Mouse (Mus musculus) hindbrain, embryonic 13.5 days (tissue): ENCODE measurements at regions not wholly inside any gene's neighbourhood (a gene's known extent, or its start where the extent isn't known, plus 50 kb on each side); places are given as distances from the start of the nearest gene placed in this dataset.

Experiments used
- ATAC-seq: fragments of 200-750 bp; cut with Nextera tagmentation; 2 replicates; pipeline ENCODE4 v1.8.0; 2017; ENCODE audit warnings: moderate TSS enrichment; ENCODE audit not compliant: low FRiP score
- H3K27ac ChIP-seq: fragments of 300-500 bp; sonication (generic); 2 replicates; pipeline ENCODE4 v1.5.1; 2015; ENCODE audit warnings: inconsistent platforms, mild to moderate bottlenecking, moderate library complexity
- H3K27me3 ChIP-seq: fragments of 300-500 bp; sonication (generic); 2 replicates; pipeline ENCODE4 v1.6.1; 2015; ENCODE audit warnings: mild to moderate bottlenecking, inconsistent platforms
- H3K36me3 ChIP-seq: fragments of 300-500 bp; sonication (generic); 2 replicates; pipeline ENCODE4 v1.6.1; 2015; ENCODE audit warnings: mild to moderate bottlenecking, inconsistent platforms
- H3K4me1 ChIP-seq: fragments of 300-500 bp; sonication (generic); replicated peaks from 2 replicates; pipeline ENCODE4 v1.6.1; 2015; ENCODE audit warnings: inconsistent platforms
- H3K4me2 ChIP-seq: fragments of 300-500 bp; sonication (generic); 2 replicates; pipeline ENCODE4 v1.6.1; 2015; ENCODE audit warnings: inconsistent platforms, mild to moderate bottlenecking, moderate library complexity
- H3K4me3 ChIP-seq: fragments of 300-500 bp; sonication (generic); 2 replicates; pipeline ENCODE4 v1.5.1; 2015; ENCODE audit warnings: mild to moderate bottlenecking, inconsistent platforms
- H3K9ac ChIP-seq: fragments of 300-500 bp; sonication (generic); 2 replicates; pipeline ENCODE4 v1.6.1; 2015; ENCODE audit warnings: mild to moderate bottlenecking, inconsistent platforms
- H3K9me3 ChIP-seq: fragments of 300-500 bp; sonication (generic); 2 replicates; pipeline ENCODE4 v1.6.1; 2016; ENCODE audit warnings: inconsistent platforms
- WGBS: fragments of 180-500 bp; shearing (Covaris S2); methylation state at CpG from one replicate; pipeline ENCODE4 v1.1.7; 2015; 5-methylcytosine and 5-hydroxymethylcytosine counted together

DNA sequence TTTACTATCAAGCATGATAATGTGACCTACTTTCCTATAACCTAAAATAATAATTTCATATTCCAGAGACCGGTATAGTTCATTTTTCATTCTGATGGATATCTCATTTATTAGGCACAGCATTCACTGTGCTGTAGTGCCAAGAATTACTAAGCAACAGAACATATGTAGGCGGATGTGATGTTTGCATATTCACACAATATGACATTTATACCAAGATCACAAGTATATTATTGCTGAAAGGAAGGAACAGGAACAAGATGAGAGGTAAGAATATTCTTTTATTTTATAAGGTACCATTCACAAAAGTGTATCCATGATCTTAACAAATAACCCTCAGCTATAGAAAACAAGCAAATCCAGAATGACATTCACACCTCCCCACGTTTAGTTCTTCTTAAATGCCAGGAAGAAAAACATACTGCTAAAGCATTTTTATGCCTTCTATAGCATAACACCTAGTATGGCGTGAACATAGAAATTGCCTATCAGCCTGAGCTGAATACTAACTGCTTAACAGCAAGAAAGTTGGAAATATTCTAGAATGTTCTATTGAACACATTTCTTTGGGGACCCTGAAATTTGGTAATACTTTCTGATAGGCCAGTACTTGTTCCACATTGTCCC is 1062.8 kb upstream of the Acvr2a start:
- Histone ChIP-seq H3K4me3 (no peak overlapping the region), H3K4me2 (no peak overlapping the region), H3K9me3 (no peaks in the 10 kb centered on the region), H3K4me1 (no peaks in the 10 kb centered on the region), H3K27ac (no peak overlapping the region), H3K36me3 (no peaks in the 10 kb centered on the region), H3K9ac (no peak overlapping the region), H3K27me3 (no peaks in the 10 kb centered on the region)
- ATAC-seq = no peak
- 89% methylated on average over 4 of the region's 4 CpGs for WGBS

DNA sequence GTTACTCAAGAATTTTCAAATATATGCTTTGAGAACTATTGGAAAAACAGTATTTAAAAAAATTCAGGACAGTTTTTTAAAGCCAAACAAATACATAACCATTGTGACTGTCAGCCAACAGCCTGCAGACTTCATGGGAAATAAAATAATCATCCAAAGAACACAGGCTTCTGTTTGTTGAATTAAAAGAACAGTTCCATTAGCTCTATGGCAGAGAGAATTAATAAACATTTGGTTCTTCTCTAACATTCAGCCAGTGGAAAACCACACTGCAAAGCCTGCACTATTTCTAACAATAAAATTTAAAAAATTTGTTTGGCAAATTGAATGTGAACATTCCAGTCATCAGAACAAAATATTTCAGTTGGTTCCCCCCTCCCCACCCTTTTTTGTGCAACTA is 1058.2 kb upstream of the Acvr2a start:
- H3K4me1 ChIP-seq = no peaks in the 10 kb centered on the region
- H3K4me2 ChIP-seq = no peak overlapping the region
- no peaks in the 10 kb centered on the region for H3K27me3 ChIP-seq
- no peak overlapping the region for H3K4me3 ChIP-seq
- H3K27ac ChIP-seq = no peak overlapping the region
- no peaks in the 10 kb centered on the region for H3K9me3 ChIP-seq
- ATAC-seq = no peak
- H3K9ac ChIP-seq = no peak overlapping the region
- H3K36me3 ChIP-seq = no peaks in the 10 kb centered on the region

DNA sequence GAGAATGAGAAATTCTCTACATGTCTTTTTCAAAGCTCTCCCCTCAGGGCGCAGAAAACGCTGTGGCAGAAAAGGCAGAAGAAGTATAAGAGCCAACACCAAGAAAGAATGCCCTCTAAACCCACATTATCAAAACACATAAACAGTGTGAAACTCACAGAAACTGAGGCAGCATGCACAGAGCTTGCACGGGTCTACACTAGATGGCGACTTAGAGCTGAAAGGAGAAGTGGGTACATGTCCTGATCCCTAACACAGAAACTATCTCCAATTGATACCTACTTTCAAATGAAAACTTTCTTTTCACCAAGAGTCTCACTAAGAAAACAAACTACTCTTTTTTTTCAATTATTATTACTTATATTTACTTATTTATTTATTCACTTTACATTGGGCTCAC is 1057.7 kb upstream of the Acvr2a start:
- H3K27ac ChIP-seq = no peak overlapping the region
- no peak overlapping the region for H3K9ac ChIP-seq
- H3K36me3 ChIP-seq = no peaks in the 10 kb centered on the region
- no peak overlapping the region for H3K4me3 ChIP-seq
- H3K4me1 ChIP-seq = no peaks in the 10 kb centered on the region
- H3K9me3 ChIP-seq = no peaks in the 10 kb centered on the region
- no peak for ATAC-seq
- WGBS = 65% methylated on average over 4 of the region's 4 CpGs
- H3K4me2 ChIP-seq = no peak overlapping the region
- no peaks in the 10 kb centered on the region for H3K27me3 ChIP-seq

DNA sequence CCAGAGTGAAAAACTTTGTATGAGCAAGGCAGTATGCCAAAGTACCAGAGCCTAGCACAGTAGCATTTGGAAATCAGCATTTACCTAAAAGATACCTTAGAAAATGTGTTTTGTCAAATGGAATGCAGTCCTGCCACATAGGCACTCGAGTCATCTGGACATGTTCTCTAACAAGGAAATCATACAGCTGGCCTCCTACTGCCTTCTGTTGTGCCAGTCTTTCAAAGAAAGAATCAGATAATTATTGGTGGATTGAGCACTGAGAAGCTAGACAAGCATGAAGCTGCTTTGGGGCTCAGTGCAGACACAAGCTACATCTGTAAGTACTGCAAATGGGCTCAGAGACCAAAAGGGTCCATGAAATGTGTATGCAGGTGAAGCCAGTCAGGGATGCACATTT is 1038.1 kb upstream of the Acvr2a start:
- Histone ChIP-seq H3K36me3 (no peaks in the 10 kb centered on the region), H3K9ac (no peak overlapping the region), H3K27ac (no peak overlapping the region), H3K4me1 (no peaks in the 10 kb centered on the region), H3K27me3 (no peaks in the 10 kb centered on the region), H3K4me2 (no peak overlapping the region), H3K9me3 (no peaks in the 10 kb centered on the region), H3K4me3 (no peak overlapping the region)
- 60% methylated on average over 1 of the region's 1 CpGs for WGBS
- no peak for ATAC-seq

DNA sequence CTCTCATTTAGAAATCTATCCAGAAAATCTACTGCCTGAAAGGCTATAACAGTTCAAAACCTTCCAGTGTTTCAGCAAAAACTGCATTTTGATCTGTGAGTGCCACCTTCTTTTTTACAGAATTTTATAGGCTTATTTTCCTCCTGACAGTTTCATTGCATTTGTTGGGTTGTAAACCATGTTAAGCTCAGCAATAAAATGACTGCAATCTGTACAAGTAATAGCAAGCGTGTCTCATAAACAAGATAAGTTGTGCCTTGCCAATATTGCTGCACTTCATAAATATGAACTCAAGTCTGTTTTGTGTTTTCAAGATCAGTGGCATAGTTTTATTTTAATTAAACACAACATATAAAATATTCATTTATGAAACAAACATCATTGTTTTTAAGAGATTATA is 1036.9 kb upstream of the Acvr2a start:
- Histone ChIP-seq H3K4me3 (no peak overlapping the region), H3K27me3 (no peaks in the 10 kb centered on the region), H3K27ac (no peak overlapping the region), H3K4me1 (no peaks in the 10 kb centered on the region), H3K36me3 (no peaks in the 10 kb centered on the region), H3K9ac (no peak overlapping the region), H3K9me3 (no peaks in the 10 kb centered on the region), H3K4me2 (no peak overlapping the region)
- no peak for ATAC-seq
- WGBS = 88% methylated on average over 1 of the region's 1 CpGs

DNA sequence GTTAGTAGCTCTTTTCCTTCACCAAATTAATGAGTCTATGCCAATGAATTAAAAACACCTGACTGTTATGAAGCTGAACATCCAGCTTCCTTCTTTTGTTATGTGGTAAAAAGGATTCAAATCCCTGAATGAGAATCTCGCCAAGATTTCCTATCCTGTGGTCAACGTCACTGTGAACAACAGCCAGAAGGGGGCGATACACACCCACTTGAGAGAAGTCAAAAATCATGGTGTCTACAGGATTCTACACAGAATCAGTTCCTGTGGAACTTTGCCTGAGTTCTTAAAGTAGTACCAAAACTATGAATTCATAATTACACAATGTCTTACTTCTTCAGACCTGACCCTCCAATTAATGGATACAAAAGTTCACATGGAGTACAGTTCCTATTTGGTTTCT is 1028.1 kb upstream of the Acvr2a start:
- no peak overlapping the region for H3K27ac ChIP-seq

DNA sequence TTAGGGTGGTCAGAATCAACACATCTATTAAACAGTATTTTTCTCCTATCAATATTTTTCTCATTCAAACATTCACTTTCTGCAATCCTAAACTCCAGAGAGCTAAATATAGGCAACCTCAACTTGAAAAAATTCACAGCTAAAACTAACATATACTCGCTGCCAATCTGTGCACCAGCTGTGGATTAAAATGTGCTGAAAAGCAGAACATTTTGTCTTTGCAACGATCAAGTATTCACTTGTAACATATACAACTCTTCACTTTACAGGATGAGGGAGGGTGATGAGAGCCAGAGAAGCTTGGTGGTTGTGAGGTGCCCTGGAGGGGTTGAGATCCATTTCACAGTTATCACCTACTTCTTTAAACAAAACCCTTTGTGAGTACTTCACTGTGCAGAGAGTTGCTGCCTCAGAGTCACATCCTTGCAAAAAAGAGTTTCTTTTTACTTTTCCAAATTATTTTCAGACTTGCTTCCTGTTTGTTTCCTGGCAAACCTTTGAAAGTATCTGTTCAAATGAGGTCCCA is 991.1 kb upstream of the Acvr2a start:
- Histone ChIP-seq H3K9ac (no peak overlapping the region), H3K9me3 (no peaks in the 10 kb centered on the region), H3K4me1 (no peaks in the 10 kb centered on the region), H3K27ac (no peak overlapping the region), H3K27me3 (no peaks in the 10 kb centered on the region), H3K36me3 (no peaks in the 10 kb centered on the region), H3K4me2 (no peak overlapping the region), H3K4me3 (no peak overlapping the region)
- WGBS = 83% methylated on average over 2 of the region's 2 CpGs
- ATAC-seq = no peak

More for the DNA sequence above, 1028.1 kb upstream of the Acvr2a start:
- no peak overlapping the region for H3K4me2 ChIP-seq
- no peak for ATAC-seq
- H3K27me3 ChIP-seq = no peaks in the 10 kb centered on the region
- H3K4me1 ChIP-seq = no peaks in the 10 kb centered on the region
- H3K4me3 ChIP-seq = no peak overlapping the region
- H3K36me3 ChIP-seq = no peaks in the 10 kb centered on the region
- 3% methylated on average over 3 of the region's 3 CpGs for WGBS
- no peaks in the 10 kb centered on the region for H3K9me3 ChIP-seq
- no peak overlapping the region for H3K9ac ChIP-seq

DNA sequence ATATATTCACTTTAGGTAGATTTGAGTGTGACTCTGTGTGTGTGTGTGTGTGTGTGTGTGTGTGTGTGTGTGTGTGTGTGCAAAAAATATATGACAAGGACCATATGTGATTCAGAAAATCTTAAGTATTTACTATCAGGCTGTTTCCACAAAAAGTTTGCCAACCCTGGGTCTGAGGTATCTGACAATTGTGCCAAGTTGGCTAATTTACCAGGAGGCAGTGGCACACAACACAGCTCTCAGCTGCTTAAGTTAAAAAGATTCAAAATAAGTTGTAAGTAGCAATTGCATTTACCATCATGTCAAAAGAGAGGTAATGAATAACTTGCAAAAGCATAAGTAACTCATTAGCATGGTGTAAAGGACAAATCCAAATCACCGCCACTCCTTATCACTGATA is 981.4 kb upstream of the Acvr2a start:
- H3K27ac ChIP-seq = 0 out of 2 replicates have a peak overlapping the region, but pooled peaks have one; percentile 35

DNA sequence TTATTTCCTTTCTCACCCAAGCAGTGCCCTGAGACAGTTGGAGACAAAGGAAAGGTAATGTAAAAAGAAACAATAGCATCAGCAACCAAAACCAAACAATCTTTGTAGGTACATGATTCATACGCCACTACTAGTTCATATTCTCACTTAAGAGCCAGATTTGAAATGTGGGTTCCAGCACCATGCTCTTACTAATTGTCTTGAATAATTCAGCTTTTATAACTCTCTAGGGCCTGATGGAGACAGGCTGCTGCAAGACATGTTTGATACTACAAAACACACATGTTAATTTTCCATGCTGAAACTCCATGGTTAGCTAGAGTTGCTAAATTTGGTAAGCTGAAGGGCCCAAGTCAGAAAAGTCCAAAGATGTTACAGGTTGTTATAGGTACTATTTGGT is 980.4 kb upstream of the Acvr2a start:
- Histone ChIP-seq H3K4me1 (no peaks in the 10 kb centered on the region), H3K4me2 (no peak overlapping the region), H3K9ac (no peak overlapping the region), H3K4me3 (no peak overlapping the region), H3K27me3 (no peaks in the 10 kb centered on the region), H3K27ac (peak overlapping the region; percentile 44), H3K36me3 (no peaks in the 10 kb centered on the region), H3K9me3 (no peaks in the 10 kb centered on the region)
- WGBS = 54% methylated on average over 1 of the region's 1 CpGs
- peak; percentile 65; the same call in 1 of the 2 replicates for ATAC-seq

More for the DNA sequence above, 981.4 kb upstream of the Acvr2a start:
- Histone ChIP-seq H3K9ac (no peak overlapping the region), H3K4me3 (no peak overlapping the region), H3K36me3 (no peaks in the 10 kb centered on the region), H3K4me2 (no peak overlapping the region), H3K4me1 (no peaks in the 10 kb centered on the region), H3K9me3 (no peaks in the 10 kb centered on the region), H3K27me3 (no peaks in the 10 kb centered on the region)
- WGBS = 79% methylated on average over 1 of the region's 1 CpGs
- ATAC-seq = no peak

DNA sequence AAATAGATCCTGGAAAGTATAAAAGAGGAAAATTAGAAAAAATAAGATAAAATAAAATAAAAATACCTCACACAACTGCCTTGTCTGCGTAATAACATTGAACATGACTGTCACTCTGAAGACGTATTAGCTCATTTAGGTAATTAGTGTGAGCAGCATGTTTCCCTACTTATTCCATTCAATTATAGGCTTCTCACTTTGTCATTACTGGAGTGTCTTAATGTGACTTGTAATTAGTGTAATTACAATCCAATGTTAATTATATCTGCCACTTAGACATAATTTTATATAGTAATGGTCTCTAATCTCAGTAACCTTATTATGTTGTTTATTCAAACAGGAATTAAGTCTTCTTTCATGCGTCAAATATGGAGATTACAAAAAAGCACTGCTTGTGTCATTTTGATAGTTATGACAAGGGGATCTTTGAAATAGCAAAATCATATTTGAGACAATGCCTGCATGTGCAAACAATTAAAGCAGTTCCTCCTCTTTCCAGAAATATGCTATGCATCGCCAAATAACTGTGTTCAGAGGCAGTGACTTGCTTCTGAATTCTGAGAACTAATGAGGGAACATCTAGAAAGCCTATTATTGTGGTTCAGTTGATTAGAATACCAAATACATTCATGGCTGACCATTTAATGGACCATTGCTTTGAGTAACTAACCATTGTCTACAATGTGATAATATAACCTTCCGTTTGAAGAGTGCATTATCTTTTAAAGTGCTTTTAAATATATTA is 979.7 kb upstream of the Acvr2a start:
- ATAC-seq = peak; percentile 89
- Histone ChIP-seq H3K27ac (no peak overlapping the region), H3K4me3 (no peak overlapping the region), H3K27me3 (no peaks in the 10 kb centered on the region), H3K36me3 (no peaks in the 10 kb centered on the region), H3K9ac (no peak overlapping the region), H3K4me2 (no peak overlapping the region), H3K4me1 (no peaks in the 10 kb centered on the region), H3K9me3 (no peaks in the 10 kb centered on the region)
- 53% methylated on average over 5 of the region's 5 CpGs for WGBS

DNA sequence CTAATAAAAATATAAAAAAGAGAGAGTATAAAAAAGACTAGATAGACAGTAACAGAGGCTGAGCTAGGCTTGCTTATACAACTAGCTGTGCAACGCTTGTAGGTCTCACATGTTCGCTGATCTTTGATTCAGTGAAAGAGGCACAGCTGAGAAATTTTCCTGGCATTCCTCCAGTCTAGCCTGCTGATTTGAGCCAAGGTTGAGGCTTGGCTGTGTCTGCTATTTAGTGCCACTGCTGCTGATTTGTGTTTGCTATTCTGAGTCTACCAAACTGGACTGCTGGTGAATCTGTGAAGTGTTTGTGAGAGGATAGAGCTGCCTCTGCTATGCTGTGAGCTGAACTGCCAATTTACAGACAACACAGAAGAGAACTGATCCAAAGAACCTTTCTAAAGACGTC is 956.7 kb upstream of the Acvr2a start:
- H3K9me3 ChIP-seq = no peaks in the 10 kb centered on the region

DNA sequence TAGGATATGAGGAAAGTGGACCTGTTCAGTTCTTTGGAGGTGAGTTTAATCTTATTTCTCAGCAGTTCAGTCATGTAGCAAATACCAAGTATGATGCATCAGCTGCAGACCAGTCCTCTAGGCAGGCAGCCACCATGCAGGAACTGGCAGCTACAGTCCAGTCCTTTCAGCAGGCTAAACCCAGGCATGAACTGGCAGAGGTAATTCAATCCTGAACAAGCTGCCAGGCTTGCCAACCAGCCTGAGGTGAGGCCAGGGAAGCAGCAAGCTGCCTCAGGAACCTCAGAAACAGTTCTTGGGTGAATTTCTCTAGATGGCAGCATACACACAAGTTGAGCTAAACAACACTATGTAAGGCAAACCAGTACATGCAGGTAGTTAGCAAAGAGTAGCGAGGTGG is 951.5 kb upstream of the Acvr2a start:
- H3K9ac ChIP-seq = no peak overlapping the region
- no peak overlapping the region for H3K27ac ChIP-seq
- no peak overlapping the region for H3K4me2 ChIP-seq
- no peak for ATAC-seq
- 85% methylated on average over 1 of the region's 1 CpGs for WGBS
- no peaks in the 10 kb centered on the region for H3K4me1 ChIP-seq
- no peaks in the 10 kb centered on the region for H3K36me3 ChIP-seq
- no peaks in the 10 kb centered on the region for H3K27me3 ChIP-seq
- H3K4me3 ChIP-seq = no peak overlapping the region
- H3K9me3 ChIP-seq = no peaks in the 10 kb centered on the region

More for the DNA sequence above, 956.7 kb upstream of the Acvr2a start:
- H3K4me1 ChIP-seq = no peaks in the 10 kb centered on the region
- ATAC-seq = no peak
- H3K4me2 ChIP-seq = no peak overlapping the region
- H3K4me3 ChIP-seq = no peak overlapping the region
- H3K27ac ChIP-seq = no peak overlapping the region
- 80% methylated on average over 3 of the region's 3 CpGs for WGBS
- H3K27me3 ChIP-seq = no peaks in the 10 kb centered on the region
- H3K9ac ChIP-seq = no peak overlapping the region
- H3K36me3 ChIP-seq = no peaks in the 10 kb centered on the region

DNA sequence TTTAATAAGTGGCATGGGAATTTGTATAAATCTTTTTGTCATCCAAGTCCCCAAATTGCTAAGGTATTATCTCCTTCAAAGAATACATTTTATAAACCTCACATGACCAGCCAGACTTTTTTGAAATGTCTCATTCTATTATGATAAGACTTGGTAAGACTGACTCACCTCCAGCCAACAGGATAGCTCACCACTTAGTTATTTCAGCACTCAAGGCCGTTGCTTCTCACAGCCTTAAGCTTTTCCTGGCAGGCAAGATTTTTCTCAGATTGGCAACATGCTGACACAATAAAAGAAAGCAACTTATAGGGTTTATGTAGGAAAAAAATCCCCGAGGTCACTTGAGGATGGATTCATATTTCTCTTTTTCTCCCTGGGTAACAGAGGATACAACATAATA is 935.9 kb upstream of the Acvr2a start:
- H3K4me3 ChIP-seq = no peak overlapping the region
- no peaks in the 10 kb centered on the region for H3K36me3 ChIP-seq
- H3K4me2 ChIP-seq = no peak overlapping the region
- no peak overlapping the region for H3K27ac ChIP-seq
- H3K4me1 ChIP-seq = no peaks in the 10 kb centered on the region
- H3K9me3 ChIP-seq = no peaks in the 10 kb centered on the region
- H3K9ac ChIP-seq = no peak overlapping the region
- WGBS = 83% methylated on average over 2 of the region's 2 CpGs
- no peak for ATAC-seq
- H3K27me3 ChIP-seq = no peaks in the 10 kb centered on the region
